Mouse (Mus musculus): ENCODE data around the gene Ccl2.

Gene Ccl2

GRCm38 (mm10) chr11:82035356-82035755, at the start of gene Ccl2:
Gene Ccl2 (plus strand): TSS chr11:82035571.
- peak; percentile 51 for DNase-seq (ENCODE audit: low spot score)

GRCm38 (mm10) chr11:81996172-81996841, 39.1 kb upstream of the Ccl2 start:
- DNase-seq (ENCODE audit: low spot score) = peak; percentile 81

DNA sequence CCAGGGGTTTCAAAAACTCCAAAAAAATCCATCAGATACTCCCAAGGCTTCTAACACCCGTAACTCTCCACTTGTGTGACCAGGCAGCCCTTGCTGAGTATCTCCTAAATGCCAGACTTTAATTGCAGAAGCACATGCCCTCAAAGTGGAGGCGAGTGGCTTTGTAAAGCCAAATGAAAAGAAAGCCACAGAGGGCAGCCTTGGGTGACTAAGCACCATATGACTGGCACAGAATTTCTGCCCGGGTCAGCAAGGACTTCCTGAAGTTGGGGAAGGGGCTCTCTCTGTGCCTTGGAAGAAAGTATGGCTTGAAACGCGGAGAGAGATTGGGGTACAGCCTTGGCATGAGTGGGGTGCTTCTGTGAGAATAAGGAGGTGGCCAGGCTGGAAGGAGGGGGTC, 38.3 kb upstream of the Ccl2 start:
- no peak for DNase-seq (ENCODE audit: low spot score)

- DNase-seq (ENCODE audit: low spot score) = no peak
Measured at GRCm38 (mm10) chr11:81998646-81999045, 36.7 kb upstream of the Ccl2 start.

DNA sequence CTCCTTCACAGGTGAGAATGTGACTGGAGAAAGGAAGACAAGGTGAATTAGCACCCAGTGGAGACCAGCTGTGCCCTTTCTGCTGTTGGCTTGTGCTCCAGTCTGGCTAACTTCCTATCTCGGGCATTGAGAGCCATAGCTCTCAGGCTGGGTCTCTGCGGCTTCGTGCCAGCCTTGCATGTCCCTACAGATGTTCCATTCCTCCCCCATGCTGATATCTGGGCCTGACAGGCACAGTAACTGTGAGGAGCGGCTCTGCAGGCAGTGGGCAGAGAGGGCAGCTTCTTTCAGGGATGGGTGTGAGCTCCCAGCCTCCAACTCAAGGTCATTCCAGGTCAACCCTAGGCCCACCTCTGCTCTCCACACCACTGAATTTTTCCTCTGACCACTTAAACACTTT, 35.9 kb upstream of the Ccl2 start:
- no peak for DNase-seq (ENCODE audit: low spot score)

DNA sequence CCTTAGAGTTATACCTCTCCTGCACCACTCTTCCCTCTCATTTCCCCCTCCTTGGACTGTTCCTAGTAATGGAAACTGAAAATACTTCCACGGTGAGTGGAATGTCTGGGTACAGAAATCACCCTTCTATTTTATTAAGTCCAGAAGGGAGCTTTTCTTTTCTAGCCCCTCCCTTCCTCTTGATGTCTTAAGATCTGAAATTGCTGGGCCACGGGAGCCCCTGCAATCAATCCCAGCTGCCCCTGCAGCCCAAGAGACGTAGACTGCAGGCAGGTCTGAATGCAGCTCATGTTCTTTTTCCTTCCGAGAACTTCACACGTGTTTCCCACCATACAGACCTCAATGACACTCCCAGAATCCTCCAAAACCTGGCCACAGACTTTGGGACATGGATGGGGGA, 34.8 kb upstream of the Ccl2 start:
- no peak for DNase-seq (ENCODE audit: low spot score)

- no peak for DNase-seq (ENCODE audit: low spot score)
Measured at GRCm38 (mm10) chr11:82004810-82005209, 30.6 kb upstream of the Ccl2 start.

DNA sequence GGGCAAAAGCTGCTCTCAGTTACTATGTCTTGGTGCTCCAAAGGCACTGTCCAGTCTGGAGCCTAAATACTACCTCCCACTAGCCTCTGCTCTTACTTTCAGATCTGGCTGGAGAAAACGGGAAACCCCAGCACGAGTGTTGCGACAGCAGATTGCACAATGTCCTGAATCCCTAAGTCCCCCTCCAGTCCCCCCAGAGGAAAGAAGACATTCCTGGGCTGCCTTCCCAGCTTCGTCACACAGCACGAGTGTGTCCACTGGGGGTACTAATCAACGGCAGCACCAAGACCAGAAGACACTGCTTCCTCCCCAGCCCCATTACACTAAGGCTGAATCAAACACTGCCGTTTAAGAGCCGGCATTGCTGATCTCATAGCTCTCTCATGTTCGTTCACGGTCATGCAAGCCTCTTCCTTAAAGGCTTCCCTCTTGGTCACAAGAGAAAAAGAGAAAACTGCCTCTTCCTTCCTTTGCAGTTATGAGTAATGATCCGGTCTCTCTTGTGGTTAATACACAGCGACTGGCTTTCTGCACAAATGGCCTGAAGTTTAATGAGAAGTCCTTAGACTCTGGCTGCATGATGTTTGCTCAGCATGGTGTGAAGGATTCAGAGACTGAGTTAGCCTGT, 28.5 kb upstream of the Ccl2 start:
- no peak for DNase-seq (ENCODE audit: low spot score)

DNA sequence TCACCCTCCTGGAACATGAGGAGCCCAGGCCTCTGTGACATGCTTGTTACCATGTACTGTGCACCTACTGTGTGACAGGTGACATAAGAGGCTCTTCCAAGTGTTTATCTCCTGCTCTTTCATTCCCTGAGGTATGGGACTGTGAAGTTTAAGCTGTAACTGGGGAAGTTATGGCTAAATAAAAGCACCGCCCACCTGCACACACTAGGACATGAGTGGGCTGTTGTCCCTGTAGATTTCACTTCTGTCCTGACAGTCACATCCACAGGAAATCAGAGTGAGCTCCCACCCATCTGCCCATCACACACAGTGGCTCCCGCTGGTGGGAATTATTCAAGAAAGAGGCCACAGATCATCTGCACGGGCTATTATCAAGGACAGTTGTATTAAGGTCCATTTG, 25.3 kb upstream of the Ccl2 start:
- DNase-seq (ENCODE audit: low spot score) = no peak

- no peak for DNase-seq (ENCODE audit: low spot score)
Measured at GRCm38 (mm10) chr11:82011411-82012193, 23.8 kb upstream of the Ccl2 start.

DNA sequence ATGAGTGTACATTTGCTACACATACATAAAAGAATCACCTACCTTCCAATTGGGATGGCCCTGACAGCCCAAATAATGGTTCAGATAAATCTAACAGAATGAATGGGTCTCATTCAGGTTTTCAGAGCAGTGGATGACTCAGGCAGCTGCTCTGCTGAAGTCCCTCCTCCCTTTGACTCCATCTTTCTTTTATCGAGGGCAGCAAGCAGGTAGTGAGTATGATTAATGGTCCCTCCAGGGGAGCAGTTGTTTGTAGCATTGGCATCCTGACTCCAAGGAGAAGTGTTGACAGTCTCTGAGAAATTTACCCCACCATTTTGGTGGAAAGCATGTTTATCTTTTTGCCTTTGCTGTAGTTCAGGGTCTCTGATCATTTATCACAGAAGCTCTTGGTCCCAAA, 21.6 kb upstream of the Ccl2 start:
- DNase-seq (ENCODE audit: low spot score) = no peak

DNA sequence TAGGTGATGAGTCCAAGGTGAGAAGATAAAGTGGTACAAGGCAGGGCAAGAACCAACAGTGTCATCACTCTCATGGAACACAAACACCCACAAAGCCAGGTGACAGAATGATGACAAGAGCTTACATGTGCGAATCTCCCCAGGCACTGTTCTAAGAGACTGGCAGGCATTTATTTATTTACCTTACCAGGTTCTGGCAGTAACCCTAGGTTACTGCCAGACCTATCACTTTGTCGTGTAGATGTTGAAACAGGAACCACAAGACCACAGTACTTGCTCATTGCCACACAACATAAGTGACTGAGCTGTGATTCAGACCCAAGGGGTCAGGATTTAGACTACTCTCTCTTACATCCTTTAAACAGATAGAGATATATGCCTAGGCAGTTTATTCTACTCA, 20.3 kb upstream of the Ccl2 start:
- no peak for DNase-seq (ENCODE audit: low spot score)

DNA sequence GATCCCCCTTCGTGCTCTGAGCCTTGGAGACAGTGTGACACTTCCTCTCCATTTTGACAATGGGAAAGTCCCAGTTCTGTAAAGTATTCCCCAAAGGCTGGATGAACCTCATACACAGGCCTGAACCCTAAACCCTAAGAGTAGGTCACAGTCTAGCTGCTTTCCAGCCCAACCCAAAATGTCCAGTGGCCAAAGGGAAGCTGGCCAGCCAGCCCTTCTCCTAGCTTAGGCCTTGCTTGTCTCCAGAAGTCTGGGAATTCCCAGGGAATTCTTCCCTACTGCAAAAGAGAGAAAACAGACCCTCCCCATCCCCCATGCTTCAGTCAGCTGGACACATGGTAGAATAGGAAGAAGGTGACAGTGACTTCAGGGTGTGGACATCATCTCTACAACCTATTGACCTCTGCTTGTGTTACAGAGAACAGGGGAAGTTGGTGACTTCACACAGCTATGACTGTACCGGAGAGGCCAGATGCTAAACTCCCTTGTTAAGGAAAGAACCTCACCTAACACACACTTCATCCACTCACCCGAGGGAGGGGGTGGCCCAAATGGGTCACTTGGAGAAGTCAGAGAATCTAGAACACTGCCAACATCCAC, 19.1 kb upstream of the Ccl2 start:
- DNase-seq (ENCODE audit: low spot score) = no peak

GRCm38 (mm10) chr11:82019389-82019788, 16.0 kb upstream of the Ccl2 start:
- no peak for DNase-seq (ENCODE audit: low spot score)

DNA sequence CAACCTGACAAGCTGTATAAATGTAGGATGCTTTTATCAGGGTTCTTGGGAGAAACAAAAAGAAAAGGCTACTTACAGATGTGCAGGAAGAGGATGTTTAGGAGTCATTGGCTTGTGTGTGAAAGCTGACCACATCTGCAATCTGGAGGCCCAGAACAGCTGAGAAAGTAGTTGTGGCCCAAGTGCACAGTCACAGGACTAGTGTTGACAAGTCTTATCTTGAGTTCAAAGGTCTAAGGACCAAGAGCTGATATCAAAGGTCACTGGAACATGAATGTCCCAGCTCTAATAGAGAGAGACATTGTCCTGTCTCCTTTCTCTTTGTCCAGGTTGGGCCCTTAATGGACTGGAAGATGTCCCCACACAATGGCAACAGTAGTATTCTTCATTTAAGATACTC, 15.6 kb upstream of the Ccl2 start:
- no peak for DNase-seq (ENCODE audit: low spot score)

DNA sequence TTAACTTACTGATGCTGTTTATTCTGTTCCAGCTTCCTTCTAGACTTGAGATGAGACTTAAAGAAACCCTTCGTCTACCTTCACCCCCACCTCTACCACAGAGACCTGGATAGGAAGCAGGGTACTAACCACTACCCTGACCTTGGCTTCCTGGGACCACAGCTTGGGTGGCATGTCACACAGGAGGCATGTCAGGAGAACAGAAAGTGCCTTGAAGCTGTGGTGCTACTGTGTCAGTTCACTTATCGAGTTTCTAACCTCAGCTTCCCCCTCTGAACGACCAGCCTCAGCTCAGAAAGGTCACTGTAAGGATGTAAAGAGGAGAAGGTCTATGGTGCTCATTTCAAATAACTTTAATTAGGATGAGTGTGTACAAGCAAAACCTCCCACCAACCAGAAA, 14.0 kb upstream of the Ccl2 start:
- no peak for DNase-seq (ENCODE audit: low spot score)

GRCm38 (mm10) chr11:82022504-82023056, 12.8 kb upstream of the Ccl2 start:
- no peak for DNase-seq (ENCODE audit: low spot score)

GRCm38 (mm10) chr11:82023769-82024168, 11.6 kb upstream of the Ccl2 start:
- no peak for DNase-seq (ENCODE audit: low spot score)

DNA sequence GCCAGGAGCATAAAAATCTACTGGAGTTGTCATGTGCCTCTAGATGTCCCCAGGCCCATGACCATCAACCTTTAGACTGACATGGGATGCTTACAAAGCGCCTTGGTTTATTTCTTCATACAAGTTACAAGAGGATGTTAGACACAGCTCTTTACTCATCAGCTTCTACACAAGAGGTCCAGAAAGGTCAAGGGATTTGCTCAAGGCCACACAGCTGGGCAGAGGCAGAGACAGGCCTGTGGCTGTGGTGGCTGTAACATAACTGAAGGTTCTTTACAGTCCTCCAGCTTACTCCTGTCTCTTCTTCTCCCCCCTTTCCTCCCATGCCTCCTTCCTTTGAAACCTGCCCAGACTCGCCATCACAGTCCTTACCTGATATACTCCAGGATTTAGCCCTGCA, 5.2 kb upstream of the Ccl2 start:
- DNase-seq (ENCODE audit: low spot score) = no peak

GRCm38 (mm10) chr11:82032136-82032535, 3.2 kb upstream of the Ccl2 start:
- DNase-seq (ENCODE audit: low spot score) = no peak

- no peak for DNase-seq (ENCODE audit: low spot score)
Measured at GRCm38 (mm10) chr11:82032678-82033344, 2.6 kb upstream of the Ccl2 start.

GRCm38 (mm10) chr11:82034446-82034845, 925 bp upstream of the Ccl2 start:
- DNase-seq (ENCODE audit: low spot score) = no peak

All from left cerebral cortex, adult 11 months (tissue).